Mouse (Mus musculus): ENCODE results near the gene Slco1a6. TPM values are rescaled to one million over a fixed set of nuclear protein-coding genes. Genes with fewer than 3 reads are reported as not detected.
"Not testable (repeated sequence)": the region's sequence is repeated elsewhere in the genome, so short reads cannot be mapped to it uniquely, and the experiment has no call there.

Gene Slco1a6
- polyA plus RNA-seq (2014; fragmentation: Nextera tagmentation; extraction: Ambion mirVana), result not detected in 2 replicates

DNA sequence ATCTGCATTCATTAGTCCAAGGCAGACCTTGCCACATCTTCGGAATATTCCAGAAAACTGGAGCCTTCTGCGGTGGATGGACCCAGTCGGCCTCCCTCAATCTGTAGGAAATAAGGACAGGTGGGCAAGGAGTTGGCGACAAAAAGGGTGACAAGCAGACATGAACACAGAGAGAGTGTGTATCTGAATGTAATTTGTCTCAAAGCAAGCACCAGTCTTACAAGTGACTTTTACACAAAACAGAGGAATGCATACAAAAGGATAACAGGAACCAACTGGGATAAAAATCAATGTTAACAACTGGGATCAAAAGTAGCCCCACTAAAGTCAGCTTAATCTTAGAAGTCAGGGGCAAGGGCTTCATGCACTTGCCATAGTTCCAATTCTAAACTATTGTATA lies at the start of gene Slco1a6:
TSS of gene Slco1a6 (minus strand) at position 101 of the 400 bp plus-strand sequence.
- Histone ChIP-seq H3K27me3 (replicated peaks; ENCODE audit: control insufficient read depth, insufficient read depth, low read length) (no peaks in the 10 kb centered on the region), H3K4me3 (ENCODE audit: low read depth, low read length) (no peak within 1 kb of the TSS), H3K9me3 (ENCODE audit: control insufficient read depth, low read length) (no peaks in the 10 kb centered on the region), H3K4me2 (no peak within 1 kb of the TSS), H3K36me3 (ENCODE audit: control insufficient read depth, insufficient read depth, low read length) (no peaks in the 10 kb centered on the region), H3K4me1 (replicated peaks; ENCODE audit: control insufficient read depth, insufficient read depth, low read length) (no peaks in the 10 kb centered on the region), H3K9ac (ENCODE audit: low read depth, low read length) (no peak within 1 kb of the TSS), H3K27ac (ENCODE audit: low read depth, low read length) (no peak within 1 kb of the TSS)
- DNase-seq (ENCODE audit: low spot score) (no peak), ATAC-seq (replicated peaks; ENCODE audit: low FRiP score) (no peak)
- 86% methylated on average over 4 of the region's 4 CpGs for WGBS

GRCm38 (mm10) chr6:142250738-142251307 lies 42.5 kb upstream of the Slco1a6 start:
- not testable (repeated sequence) for H3K9ac ChIP-seq (ENCODE audit: low read depth, low read length); ATAC-seq (replicated peaks; ENCODE audit: low FRiP score); H3K9me3 ChIP-seq (ENCODE audit: control insufficient read depth, low read length); H3K4me1 ChIP-seq (replicated peaks; ENCODE audit: control insufficient read depth, insufficient read depth, low read length); H3K27ac ChIP-seq (ENCODE audit: low read depth, low read length); H3K4me2 ChIP-seq; H3K27me3 ChIP-seq (replicated peaks; ENCODE audit: control insufficient read depth, insufficient read depth, low read length); DNase-seq (ENCODE audit: low spot score); H3K36me3 ChIP-seq (ENCODE audit: control insufficient read depth, insufficient read depth, low read length); H3K4me3 ChIP-seq (ENCODE audit: low read depth, low read length)
- 86% methylated on average over 1 of the region's 1 CpGs for WGBS

DNA sequence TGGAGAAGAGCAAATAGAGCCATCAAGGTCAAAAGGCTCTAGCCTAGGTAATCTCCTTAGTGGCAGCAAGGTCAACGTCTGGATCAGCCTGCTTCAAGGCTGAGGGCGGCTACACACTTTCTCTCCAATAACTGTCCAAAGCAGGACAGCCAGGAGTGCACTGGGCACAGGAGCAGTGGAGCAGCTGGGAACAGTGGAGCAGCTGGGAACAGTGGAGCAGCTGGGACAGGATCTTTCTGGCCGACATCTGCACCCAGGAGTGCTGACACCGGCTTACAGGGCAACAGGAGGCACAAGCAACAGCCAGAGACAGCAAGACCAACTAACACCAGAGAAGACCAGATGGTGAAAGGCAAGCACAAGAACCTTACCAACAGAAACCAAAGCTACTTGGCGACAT lies 36.7 kb upstream of the Slco1a6 start:
- DNase-seq (ENCODE audit: low spot score), result no peak
- H3K36me3 ChIP-seq (ENCODE audit: control insufficient read depth, insufficient read depth, low read length), result no peaks in the 10 kb centered on the region
- no peak overlapping the region for H3K4me2 ChIP-seq
- H3K27ac ChIP-seq (ENCODE audit: low read depth, low read length), result no peak overlapping the region
- H3K4me3 ChIP-seq (ENCODE audit: low read depth, low read length), result no peak overlapping the region
- H3K9ac ChIP-seq (ENCODE audit: low read depth, low read length), result no peak overlapping the region
- no peaks in the 10 kb centered on the region for H3K9me3 ChIP-seq (ENCODE audit: control insufficient read depth, low read length)
- no peaks in the 10 kb centered on the region for H3K4me1 ChIP-seq (replicated peaks; ENCODE audit: control insufficient read depth, insufficient read depth, low read length)
- WGBS, result 75% methylated on average over 5 of the region's 5 CpGs
- no peaks in the 10 kb centered on the region for H3K27me3 ChIP-seq (replicated peaks; ENCODE audit: control insufficient read depth, insufficient read depth, low read length)
- no peak for ATAC-seq (replicated peaks; ENCODE audit: low FRiP score)

DNA sequence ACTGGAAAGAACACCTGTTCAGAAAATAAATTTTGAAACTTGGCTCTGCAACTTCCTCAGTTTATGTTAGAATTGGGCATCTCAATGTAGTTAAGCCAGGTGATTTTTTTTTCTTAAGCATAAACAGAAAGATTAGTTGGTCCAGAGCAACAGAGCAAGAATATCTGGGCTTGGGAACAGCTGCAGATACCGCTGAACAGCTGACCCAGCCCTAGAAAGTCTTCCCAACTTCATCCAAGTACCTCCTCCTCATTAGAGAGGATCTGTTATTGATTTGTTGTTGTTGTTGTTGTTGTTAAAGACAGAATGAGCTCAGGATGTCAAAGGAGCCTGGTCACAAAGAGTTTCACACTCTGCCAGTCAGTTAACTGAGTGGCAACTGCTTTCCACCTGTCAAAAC lies 31.1 kb upstream of the Slco1a6 start:
- no peak overlapping the region for H3K27ac ChIP-seq (ENCODE audit: low read depth, low read length)
- no peak overlapping the region for H3K4me2 ChIP-seq
- 62% methylated on average over 1 of the region's 1 CpGs for WGBS
- H3K36me3 ChIP-seq (ENCODE audit: control insufficient read depth, insufficient read depth, low read length), result no peaks in the 10 kb centered on the region
- DNase-seq (ENCODE audit: low spot score) (no peak), ATAC-seq (replicated peaks; ENCODE audit: low FRiP score) (no peak)
- H3K9ac ChIP-seq (ENCODE audit: low read depth, low read length), result no peak overlapping the region
- no peak overlapping the region for H3K4me3 ChIP-seq (ENCODE audit: low read depth, low read length)
- H3K9me3 ChIP-seq (ENCODE audit: control insufficient read depth, low read length), result no peaks in the 10 kb centered on the region
- no peaks in the 10 kb centered on the region for H3K4me1 ChIP-seq (replicated peaks; ENCODE audit: control insufficient read depth, insufficient read depth, low read length)
- no peaks in the 10 kb centered on the region for H3K27me3 ChIP-seq (replicated peaks; ENCODE audit: control insufficient read depth, insufficient read depth, low read length)

DNA sequence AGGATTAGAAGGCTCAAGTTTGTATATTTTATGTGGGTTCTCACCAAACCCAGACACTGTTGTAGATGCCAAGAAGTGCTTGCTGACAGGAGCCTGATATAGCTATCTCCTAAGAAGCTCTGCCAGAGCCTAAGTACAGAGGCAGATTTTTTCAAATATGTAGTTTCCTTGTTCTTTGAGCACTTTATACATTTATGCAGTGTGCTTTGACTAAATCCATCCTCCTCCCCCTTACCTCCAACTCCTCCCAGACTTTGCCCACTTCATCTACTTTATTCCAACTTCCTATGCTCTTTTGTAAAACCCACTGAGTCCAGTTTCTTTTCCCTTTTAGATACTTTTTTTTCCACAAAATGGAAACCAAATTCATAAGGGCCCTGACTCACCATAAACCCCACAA lies 11.8 kb upstream of the Slco1a6 start:
- no peak overlapping the region for H3K27ac ChIP-seq (ENCODE audit: low read depth, low read length)
- H3K4me3 ChIP-seq (ENCODE audit: low read depth, low read length), result no peak overlapping the region
- no peaks in the 10 kb centered on the region for H3K36me3 ChIP-seq (ENCODE audit: control insufficient read depth, insufficient read depth, low read length)
- H3K9ac ChIP-seq (ENCODE audit: low read depth, low read length), result no peak overlapping the region
- no peak for DNase-seq (ENCODE audit: low spot score)
- ATAC-seq (replicated peaks; ENCODE audit: low FRiP score), result no peak; the same call in 1 of the 2 replicates
- H3K9me3 ChIP-seq (ENCODE audit: control insufficient read depth, low read length), result no peaks in the 10 kb centered on the region
- no peaks in the 10 kb centered on the region for H3K27me3 ChIP-seq (replicated peaks; ENCODE audit: control insufficient read depth, insufficient read depth, low read length)
- H3K4me2 ChIP-seq, result no peak overlapping the region
- H3K4me1 ChIP-seq (replicated peaks; ENCODE audit: control insufficient read depth, insufficient read depth, low read length), result no peaks in the 10 kb centered on the region

GRCm38 (mm10) chr6:142211821-142212220 lies 3.5 kb upstream of the Slco1a6 start:
- no peak for ATAC-seq (replicated peaks; ENCODE audit: low FRiP score)
- no peak for DNase-seq (ENCODE audit: low spot score)

DNA sequence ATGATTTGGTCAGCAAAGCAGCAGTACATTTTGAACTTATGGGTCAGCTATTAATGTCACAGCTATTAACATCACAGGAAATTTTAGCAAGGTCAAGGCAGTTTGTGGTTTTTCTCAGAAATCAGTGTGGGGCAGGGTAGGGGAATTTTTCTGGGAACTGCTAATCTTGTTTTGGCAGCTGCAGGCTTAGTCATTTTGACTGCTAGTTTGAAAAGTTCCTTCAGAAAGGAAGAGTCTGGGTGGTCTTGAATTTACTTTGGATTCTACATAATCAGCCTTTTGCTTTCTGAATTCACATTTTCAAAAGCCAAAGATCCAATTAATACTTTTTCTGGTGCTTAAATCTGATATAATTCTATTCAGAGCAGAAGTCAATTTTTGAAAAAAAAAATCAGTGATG lies 1.4 kb upstream of the Slco1a6 start:
- no peak for DNase-seq (ENCODE audit: low spot score)
- H3K27me3 ChIP-seq (replicated peaks; ENCODE audit: control insufficient read depth, insufficient read depth, low read length), result no peaks in the 10 kb centered on the region
- no peak overlapping the region for H3K27ac ChIP-seq (ENCODE audit: low read depth, low read length)
- no peak overlapping the region for H3K4me2 ChIP-seq
- no peak overlapping the region for H3K9ac ChIP-seq (ENCODE audit: low read depth, low read length)
- no peaks in the 10 kb centered on the region for H3K36me3 ChIP-seq (ENCODE audit: control insufficient read depth, insufficient read depth, low read length)
- ATAC-seq (replicated peaks; ENCODE audit: low FRiP score), result no peak
- H3K9me3 ChIP-seq (ENCODE audit: control insufficient read depth, low read length), result no peaks in the 10 kb centered on the region
- H3K4me1 ChIP-seq (replicated peaks; ENCODE audit: control insufficient read depth, insufficient read depth, low read length), result no peaks in the 10 kb centered on the region
- no peak overlapping the region for H3K4me3 ChIP-seq (ENCODE audit: low read depth, low read length)

More at GRCm38 (mm10) chr6:142211821-142212220, 3.5 kb upstream of the Slco1a6 start:
- Histone ChIP-seq H3K27ac (ENCODE audit: low read depth, low read length) (no peak overlapping the region), H3K36me3 (ENCODE audit: control insufficient read depth, insufficient read depth, low read length) (no peaks in the 10 kb centered on the region), H3K27me3 (replicated peaks; ENCODE audit: control insufficient read depth, insufficient read depth, low read length) (no peaks in the 10 kb centered on the region), H3K9me3 (ENCODE audit: control insufficient read depth, low read length) (no peaks in the 10 kb centered on the region), H3K4me3 (ENCODE audit: low read depth, low read length) (no peak overlapping the region), H3K4me2 (no peak overlapping the region), H3K9ac (ENCODE audit: low read depth, low read length) (no peak overlapping the region), H3K4me1 (replicated peaks; ENCODE audit: control insufficient read depth, insufficient read depth, low read length) (no peaks in the 10 kb centered on the region)

DNA sequence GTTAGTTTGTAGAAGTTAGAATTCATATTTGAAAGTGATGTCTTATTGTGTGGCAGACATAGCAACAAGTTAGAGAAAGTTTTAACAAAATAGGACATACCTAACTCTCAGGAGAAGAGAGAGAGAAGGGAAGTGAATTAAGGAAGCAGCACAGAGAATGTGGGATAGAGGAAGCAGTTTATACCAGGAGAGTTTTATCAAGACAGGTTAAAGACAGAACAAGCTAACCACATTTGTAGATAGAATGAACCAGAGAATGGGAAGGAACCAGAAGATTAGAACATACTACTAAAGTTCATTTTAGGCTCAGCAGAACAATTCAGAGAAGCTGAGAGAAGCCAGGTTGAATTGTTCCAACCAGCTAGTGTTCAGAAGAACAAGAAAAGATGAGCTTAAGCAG lies 7.8 kb downstream of the Slco1a6 start:
- no peaks in the 10 kb centered on the region for H3K36me3 ChIP-seq (ENCODE audit: control insufficient read depth, insufficient read depth, low read length)
- no peaks in the 10 kb centered on the region for H3K27me3 ChIP-seq (replicated peaks; ENCODE audit: control insufficient read depth, insufficient read depth, low read length)
- no peak overlapping the region for H3K27ac ChIP-seq (ENCODE audit: low read depth, low read length)
- DNase-seq (ENCODE audit: low spot score) (no peak), ATAC-seq (replicated peaks; ENCODE audit: low FRiP score) (no peak)
- H3K4me3 ChIP-seq (ENCODE audit: low read depth, low read length), result no peak overlapping the region
- no peaks in the 10 kb centered on the region for H3K9me3 ChIP-seq (ENCODE audit: control insufficient read depth, low read length)
- no peak overlapping the region for H3K4me2 ChIP-seq
- H3K9ac ChIP-seq (ENCODE audit: low read depth, low read length), result no peak overlapping the region
- H3K4me1 ChIP-seq (replicated peaks; ENCODE audit: control insufficient read depth, insufficient read depth, low read length), result no peaks in the 10 kb centered on the region

GRCm38 (mm10) chr6:142194245-142194644 lies 14.1 kb downstream of the Slco1a6 start:
- Histone ChIP-seq H3K36me3 (ENCODE audit: control insufficient read depth, insufficient read depth, low read length) (no peaks in the 10 kb centered on the region), H3K4me3 (ENCODE audit: low read depth, low read length) (no peak overlapping the region), H3K27ac (ENCODE audit: low read depth, low read length) (no peak overlapping the region), H3K4me2 (no peak overlapping the region), H3K27me3 (replicated peaks; ENCODE audit: control insufficient read depth, insufficient read depth, low read length) (no peaks in the 10 kb centered on the region), H3K9ac (ENCODE audit: low read depth, low read length) (no peak overlapping the region), H3K9me3 (ENCODE audit: control insufficient read depth, low read length) (no peaks in the 10 kb centered on the region), H3K4me1 (replicated peaks; ENCODE audit: control insufficient read depth, insufficient read depth, low read length) (no peaks in the 10 kb centered on the region)
- WGBS, result 79% methylated on average over 8 of the region's 8 CpGs
- no peak for ATAC-seq (replicated peaks; ENCODE audit: low FRiP score)
- DNase-seq (ENCODE audit: low spot score), result no peak

All from liver, embryonic 11.5 days (tissue).